Mouse (Mus musculus) MEL (cell line): ENCODE data around the gene Klhl5. TPM values are rescaled to one million over a fixed set of nuclear protein-coding genes. Genes with fewer than 3 reads are reported as not detected.

Experiments used
- DNase-seq: peaks from one replicate; pipeline ENCODE4 v3.0.0; 2011; ENCODE audit warnings: low read depth, low spot score
- H3K27ac ChIP-seq: 2 replicates; pipeline ENCODE4 v1.5.1; 2012; ENCODE audit warnings: low read depth, mild to moderate bottlenecking, control low read depth, low read length, moderate library complexity; ENCODE audit not compliant: control insufficient read depth
- H3K27me3 ChIP-seq, 2 experiments: fragments of 150-350 bp in 1 of 2; sonication (generic) in 1 of 2; 2 replicates each; pipeline ENCODE4 v1.6.1; 2012; ENCODE audit warnings: low read length in 2 of 2, mild to moderate bottlenecking in 2 of 2, improper control_type of control experiment in 1 of 2, moderate library complexity in 1 of 2; ENCODE audit not compliant: insufficient read depth in 2 of 2, control insufficient read depth in 1 of 2
- H3K36me3 ChIP-seq, 2 experiments: 2 replicates each; pipeline ENCODE4 v1.6.1; 2012 to 2014; ENCODE audit warnings: low read length in 2 of 2, improper control_type of control experiment in 1 of 2, inconsistent platforms in 1 of 2, mild to moderate bottlenecking in 1 of 2; ENCODE audit not compliant: insufficient read depth in 2 of 2, control insufficient read depth in 1 of 2
- H3K4me1 ChIP-seq, 2 experiments: fragments of 150-350 bp in 1 of 2; sonication (generic) in 1 of 2; 2 replicates each; pipeline ENCODE4 v1.6.1; 2012; ENCODE audit warnings: low read length in 2 of 2, improper control_type of control experiment in 1 of 2, mild to moderate bottlenecking in 1 of 2; ENCODE audit not compliant: insufficient read depth in 2 of 2, control insufficient read depth in 1 of 2
- H3K4me3 ChIP-seq, 2 experiments: fragments of 150-350 bp in 1 of 2; sonication (generic) in 1 of 2; 2 replicates each; pipeline ENCODE4 v1.5.1; 2012; ENCODE audit warnings: low read depth in 2 of 2, low read length in 2 of 2, mild to moderate bottlenecking in 2 of 2, moderate library complexity in 2 of 2, control low read depth in 1 of 2, improper control_type of control experiment in 1 of 2; ENCODE audit not compliant: control insufficient read depth in 1 of 2, insufficient read depth in 1 of 2
- H3K79me2 ChIP-seq: 2 replicates; pipeline ENCODE4 v1.6.1; 2012; ENCODE audit warnings: mild to moderate bottlenecking, low read length, moderate library complexity; ENCODE audit not compliant: control insufficient read depth, poor library complexity, insufficient read depth
- H3K9ac ChIP-seq: 2 replicates; pipeline ENCODE4 v1.6.1; 2012; ENCODE audit warnings: low read depth, mild to moderate bottlenecking, control low read depth, low read length, moderate library complexity; ENCODE audit not compliant: control insufficient read depth, poor library complexity, severe bottlenecking
- H3K9me3 ChIP-seq: fragments of 150-350 bp; sonication (generic); replicated peaks from 2 replicates; pipeline ENCODE4 v1.6.1; 2012; ENCODE audit warnings: mild to moderate bottlenecking, low read length, improper control_type of control experiment, moderate library complexity; ENCODE audit not compliant: insufficient read depth
- CHD1 ChIP-seq: IDR thresholded peaks from 2 replicates; pipeline ENCODE4 v1.6.1; 2012; ENCODE audit warnings: low read depth, mild to moderate bottlenecking, inconsistent platforms, low read length, improper control_type of control experiment
- CTCF ChIP-seq, 3 experiments: IDR thresholded peaks in 2 of 3; conservative IDR thresholded peaks in 1 of 3; 2 replicates each; pipeline ENCODE4 v1.5.1; 2011 to 2012; ENCODE audit warnings: low read length in 3 of 3, low read depth in 2 of 3, mild to moderate bottlenecking in 2 of 3, improper control_type of control experiment in 1 of 3, inconsistent platforms in 1 of 3, mixed read lengths in 1 of 3, moderate library complexity in 1 of 3; ENCODE audit not compliant: control insufficient read depth in 1 of 3, insufficient read depth in 1 of 3, poor library complexity in 1 of 3, severe bottlenecking in 1 of 3
- ELF1 ChIP-seq: IDR thresholded peaks from 2 replicates; pipeline ENCODE4 v1.6.1; 2014; ENCODE audit warnings: low read depth, mild to moderate bottlenecking, inconsistent platforms, low read length, improper control_type of control experiment, moderate library complexity
- ETS1 ChIP-seq: IDR thresholded peaks from 2 replicates; pipeline ENCODE4 v1.6.1; 2012; ENCODE audit warnings: low read depth, mild to moderate bottlenecking, inconsistent platforms, low read length, improper control_type of control experiment, moderate library complexity
- GABPA ChIP-seq: IDR thresholded peaks from 2 replicates; pipeline ENCODE4 v1.6.1; 2012; ENCODE audit warnings: low read depth, mild to moderate bottlenecking, inconsistent platforms, low read length, improper control_type of control experiment, moderate library complexity
- GATA1 ChIP-seq: IDR thresholded peaks from 2 replicates; pipeline ENCODE4 v1.6.1; 2011; ENCODE audit warnings: low read depth, low read length, improper control_type of control experiment
- MAFK ChIP-seq: IDR thresholded peaks from 2 replicates; pipeline ENCODE4 v1.6.1; 2011; ENCODE audit warnings: low read depth, mild to moderate bottlenecking, low read length, improper control_type of control experiment, borderline replicate concordance
- MEF2A ChIP-seq: IDR thresholded peaks from 2 replicates; pipeline ENCODE4 v1.6.1; 2014; ENCODE audit warnings: low read depth, mild to moderate bottlenecking, inconsistent platforms, low read length, improper control_type of control experiment; ENCODE audit not compliant: poor library complexity, insufficient replicate concordance, severe bottlenecking; ENCODE audit errors: extremely low read depth
- MXI1 ChIP-seq: IDR thresholded peaks from 2 replicates; pipeline ENCODE4 v1.6.1; 2011; ENCODE audit warnings: mild to moderate bottlenecking, low read depth, low read length, improper control_type of control experiment
- MYB ChIP-seq: IDR thresholded peaks from 2 replicates; pipeline ENCODE4 v1.6.1; 2011; ENCODE audit warnings: mild to moderate bottlenecking, low read depth, low read length, improper control_type of control experiment
- RCOR1 ChIP-seq: IDR thresholded peaks from 2 replicates; pipeline ENCODE4 v1.6.1; 2012; ENCODE audit warnings: low read depth, mild to moderate bottlenecking, inconsistent platforms, low read length, improper control_type of control experiment
- SIN3A ChIP-seq: IDR thresholded peaks from 2 replicates; pipeline ENCODE4 v1.6.1; 2012; ENCODE audit warnings: low read length, improper control_type of control experiment, inconsistent platforms
- TAL1 ChIP-seq: IDR thresholded peaks from 2 replicates; pipeline ENCODE4 v1.6.1; 2012; ENCODE audit warnings: mild to moderate bottlenecking, inconsistent platforms, low read length, moderate library complexity, mixed read lengths
- TCF12 ChIP-seq: IDR thresholded peaks from 2 replicates; pipeline ENCODE4 v1.6.1; 2014; ENCODE audit warnings: low read depth, mild to moderate bottlenecking, inconsistent platforms, low read length, improper control_type of control experiment, moderate library complexity
- USF1 ChIP-seq: IDR thresholded peaks from 2 replicates; pipeline ENCODE4 v1.6.1; 2014; ENCODE audit warnings: low read depth, mild to moderate bottlenecking, inconsistent platforms, low read length, improper control_type of control experiment, moderate library complexity
- USF2 ChIP-seq, 2 experiments: IDR thresholded peaks; 2 replicates each; pipeline ENCODE4 v1.6.1; 2011 to 2012; ENCODE audit warnings: improper control_type of control experiment in 2 of 2, low read length in 2 of 2, borderline replicate concordance in 1 of 2, inconsistent platforms in 1 of 2, low read depth in 1 of 2, mild to moderate bottlenecking in 1 of 2; ENCODE audit not compliant: insufficient read depth in 1 of 2
- ZMIZ1 ChIP-seq: IDR thresholded peaks from 2 replicates; pipeline ENCODE4 v1.6.1; 2012; ENCODE audit warnings: low read depth, mild to moderate bottlenecking, inconsistent platforms, low read length, improper control_type of control experiment, moderate library complexity
- polyA plus RNA-seq, 2 experiments: library from polyadenylated mRNA; stranded (reverse) in 1 of 2; unstranded in 1 of 2; fragments of >175 nt in 1 of 2; fragments of >200 nt in 1 of 2; gene quantifications; 2 replicates each; pipeline versions ENCODE4 v1.2.1 to v1.2.4; 2012; ENCODE audit warnings: low replicate concordance in 2 of 2, low read depth in 1 of 2; ENCODE audit not compliant: insufficient read length in 2 of 2, insufficient read depth in 1 of 2, missing spikeins in 1 of 2
- total RNA-seq: library from RNA; depleted of rRNA; stranded (reverse); fragments of 300-350 nt; gene quantifications from 2 replicates; pipeline ENCODE4 v1.2.3, GENCODE M21; 2012

The Klhl5 gene
- total and polyA plus RNA-seq, 3 experiments = 8.0 to 15.5 TPM; not detected in 1

DNA sequence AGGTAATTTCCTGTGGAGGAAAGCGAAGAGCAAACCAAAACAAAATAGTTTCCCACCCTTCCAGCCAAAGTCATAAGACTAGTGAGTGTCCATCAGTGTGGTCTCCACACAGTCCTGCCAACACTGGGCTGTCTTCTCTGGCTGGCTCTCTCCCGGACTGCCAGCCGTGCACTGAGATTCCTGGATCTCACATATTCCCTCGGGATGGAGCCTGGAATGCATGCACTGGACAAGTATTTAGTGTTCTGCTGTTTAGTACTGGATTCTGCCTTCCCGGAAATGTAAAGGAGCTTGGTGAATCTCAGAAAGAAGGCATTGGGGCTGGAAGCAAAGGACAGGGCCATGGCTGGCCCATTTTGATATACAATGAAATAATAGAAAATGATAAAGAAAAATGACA, 55.7 kb downstream of the Klhl5 start:
- DNase-seq = no peak
- H3K36me3 ChIP-seq = no peaks in the 10 kb centered on the region
- no peak overlapping the region for H3K27ac ChIP-seq
- TF ChIP-seq USF1 = no peak
- TF ChIP-seq RCOR1 = no peak
- TF ChIP-seq GABPA = no peak
- TF ChIP-seq MEF2A = no peak
- TF ChIP-seq GATA1 = no peak
- TF ChIP-seq, all 39 proteins: peak for 0
- Histone ChIP-seq H3K9me3 (no peaks in the 10 kb centered on the region), H3K4me1 (no peaks in the 10 kb centered on the region), H3K4me3 (no peak overlapping the region), H3K9ac (no peak overlapping the region), H3K27me3 (no peaks in the 10 kb centered on the region), H3K79me2 (no peaks in the 10 kb centered on the region)

DNA sequence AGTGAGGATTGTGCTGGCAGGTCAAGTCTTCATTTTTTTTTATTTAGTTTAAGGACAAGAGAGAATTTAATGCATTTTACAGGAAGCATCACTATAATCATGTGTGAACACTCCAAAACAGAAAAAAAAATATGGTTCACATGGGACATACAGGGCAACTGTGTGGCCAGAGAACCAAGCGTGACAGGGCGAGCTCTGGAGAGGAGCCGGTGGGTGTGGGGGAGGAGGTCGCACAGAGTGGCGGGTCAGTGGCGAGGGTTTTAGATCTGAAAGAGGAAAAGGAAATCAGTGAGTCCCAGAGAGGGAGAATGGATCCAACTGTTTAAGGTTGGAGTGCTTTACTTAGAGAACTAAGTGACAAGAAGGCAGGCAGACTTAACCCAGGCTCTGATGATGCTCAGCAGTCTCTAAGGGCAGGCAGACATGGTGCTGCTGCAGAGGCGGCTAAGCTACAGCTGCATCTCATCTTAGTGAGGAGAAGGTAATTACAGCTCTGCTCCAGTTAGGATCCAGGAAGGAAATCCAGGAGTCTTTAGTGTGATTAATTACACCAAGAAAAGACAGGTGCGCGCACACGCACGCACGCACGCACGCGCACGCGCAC, 56.3 kb downstream of the Klhl5 start:
- no peak overlapping the region for H3K27ac ChIP-seq
- no peaks in the 10 kb centered on the region for H3K27me3 ChIP-seq
- H3K9ac ChIP-seq = no peak overlapping the region
- no peaks in the 10 kb centered on the region for H3K9me3 ChIP-seq
- H3K4me1 ChIP-seq = no peaks in the 10 kb centered on the region
- H3K4me3 ChIP-seq = no peak overlapping the region
- DNase-seq = no peak
- no peaks in the 10 kb centered on the region for H3K36me3 ChIP-seq
- no peaks in the 10 kb centered on the region for H3K79me2 ChIP-seq
- TF ChIP-seq ELF1 (no peak), ZMIZ1 (no peak), USF2 (IDR thresholded peaks at IDR 0.05; ENCODE audit: borderline replicate concordance in 1 of 2, insufficient read depth in 1 of 2, low read depth in 1 of 2, low read length in 2 of 2) (no peak), TCF12 (no peak), TAL1 (no peak), ETS1 (no peak), MYB (no peak), MXI1 (no peak), CHD1 (no peak), MAFK (no peak), SIN3A (no peak), CTCF (IDR thresholded peaks at IDR 0.05 in 2 of 3, conservative IDR thresholded peaks at IDR 0.05 in 1 of 3; ENCODE audit: control insufficient read depth in 1 of 3, insufficient read depth in 1 of 3, low read depth in 2 of 3, low read length in 3 of 3, poor library complexity in 1 of 3, severe bottlenecking in 1 of 3) (no peak), GATA1 (no peak)
